Mouse (Mus musculus) cortical plate, adult 2 months (tissue): ENCODE results near the gene Fhit.

Source experiments
- CTCF ChIP-seq: fragments of 200-500 bp; IDR thresholded peaks from 2 replicates; pipeline ENCODE4 v1.5.1; 2011; ENCODE audit warnings: mild to moderate bottlenecking, control low read depth, low read length; ENCODE audit not compliant: insufficient read depth; ENCODE audit errors: extremely low read depth
- POLR2A ChIP-seq: fragments of 200-500 bp; IDR thresholded peaks from 2 replicates; pipeline ENCODE4 v1.6.1; 2011; ENCODE audit warnings: mild to moderate bottlenecking, low read length, control low read depth; ENCODE audit not compliant: insufficient read depth; ENCODE audit errors: extremely low read depth

GRCm38 (mm10) chr14:10367783-10368680 is 793.8 kb downstream of the Fhit start:
- TF ChIP-seq POLR2A = no peak
- TF ChIP-seq CTCF = no peak
